Mouse (Mus musculus) embryonic facial prominence, embryonic 10.5 days (tissue): ENCODE results near the gene Tesk1. TPM values are rescaled to one million over a fixed set of nuclear protein-coding genes. Genes with fewer than 3 reads are reported as not detected.
"Not testable (repeated sequence)": the region's sequence is repeated elsewhere in the genome, so short reads cannot be mapped to it uniquely, and the experiment has no call there.

Experiments used
- DNase-seq: peaks from one replicate; pipeline ENCODE4 v3.0.0-alpha.2; 2017; ENCODE audit warnings: low spot score
- H3K27ac ChIP-seq: fragments of 300-500 bp; sonication (generic); replicated peaks from 2 replicates; pipeline ENCODE4 v1.5.1; 2016; ENCODE audit warnings: mild to moderate bottlenecking
- H3K27me3 ChIP-seq: fragments of 300-500 bp; sonication (generic); replicated peaks from 2 replicates; pipeline ENCODE4 v1.6.1; 2016; ENCODE audit warnings: low read depth, mild to moderate bottlenecking; ENCODE audit not compliant: poor library complexity, severe bottlenecking
- H3K36me3 ChIP-seq: fragments of 300-500 bp; sonication (generic); replicated peaks from 2 replicates; pipeline ENCODE4 v1.6.1; 2016; ENCODE audit warnings: mild to moderate bottlenecking, moderate library complexity
- H3K4me1 ChIP-seq: fragments of 300-500 bp; sonication (generic); 2 replicates; pipeline ENCODE4 v1.6.1; 2016
- H3K4me3 ChIP-seq: fragments of 300-500 bp; sonication (generic); 2 replicates; pipeline ENCODE4 v1.5.1; 2016; ENCODE audit warnings: mild to moderate bottlenecking, moderate library complexity
- H3K9me3 ChIP-seq: fragments of 300-500 bp; sonication (generic); 2 replicates; pipeline ENCODE4 v1.6.1; 2016; ENCODE audit warnings: mild to moderate bottlenecking
- WGBS: fragments of 180-500 bp; shearing (Covaris S2); methylation state at CpG from one replicate; pipeline ENCODE4 v1.1.7; 2016; 5-methylcytosine and 5-hydroxymethylcytosine counted together
- polyA plus RNA-seq: library from polyadenylated mRNA; unstranded; fragments of >200 nt; fragmentation: Nextera tagmentation; extraction: Ambion mirVana; gene quantifications from 2 replicates; pipeline ENCODE4 v1.2.1, GENCODE M21; 2016

Gene Tesk1
- polyA plus RNA-seq, 1 experiment from 2014 or later: 9.2 TPM

DNA sequence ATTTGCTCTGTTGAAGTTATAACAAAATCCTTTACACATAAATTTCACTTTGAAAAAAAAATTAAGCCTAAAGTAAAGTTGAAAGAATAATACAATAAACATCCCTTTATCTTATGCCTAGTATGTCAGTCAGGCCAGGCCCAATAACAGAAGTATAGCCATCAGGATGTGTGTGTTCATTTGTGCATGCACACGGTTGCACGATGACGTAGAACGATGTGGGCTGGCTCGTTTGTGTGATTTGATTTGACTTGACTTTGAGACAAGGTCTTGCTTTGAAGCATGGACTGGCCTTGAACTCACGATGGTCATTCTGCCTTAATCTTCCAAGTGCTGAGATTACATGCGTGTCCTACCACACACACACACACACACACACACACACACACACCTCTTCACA is 25.1 kb downstream of the Tesk1 start:
- WGBS: 90% methylated on average over 7 of the region's 7 CpGs
- no peak for DNase-seq
- H3K27ac ChIP-seq: no peak overlapping the region
- H3K9me3 ChIP-seq: no peaks in the 10 kb centered on the region
- H3K4me3 ChIP-seq: no peak overlapping the region
- no peaks in the 10 kb centered on the region for H3K4me1 ChIP-seq
- no peaks in the 10 kb centered on the region for H3K36me3 ChIP-seq
- no peaks in the 10 kb centered on the region for H3K27me3 ChIP-seq

DNA sequence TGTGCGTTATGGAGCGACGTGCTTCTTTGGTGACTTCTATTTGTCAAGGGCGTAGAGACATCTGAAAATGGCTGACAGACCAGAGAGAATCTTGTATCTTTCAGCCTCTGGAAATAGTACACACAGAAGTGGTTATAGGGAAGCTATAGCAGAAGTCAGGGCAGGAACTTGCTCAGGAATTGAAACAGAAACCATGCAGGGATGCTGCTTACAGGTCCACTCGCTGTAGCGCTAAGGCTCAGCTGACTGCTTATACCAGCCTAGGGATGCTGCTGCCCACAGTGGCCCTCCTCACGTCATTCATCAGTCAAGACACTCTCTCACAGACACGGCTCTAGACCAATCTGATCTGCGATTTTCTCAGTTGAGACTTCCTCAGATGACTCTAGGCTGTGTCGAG is 28.6 kb downstream of the Tesk1 start:
- Histone ChIP-seq H3K4me3 (no peak overlapping the region), H3K27me3 (no peaks in the 10 kb centered on the region; the same call in 1 of the 2 replicates), H3K4me1 (no peaks in the 10 kb centered on the region), H3K36me3 (no peaks in the 10 kb centered on the region), H3K9me3 (no peaks in the 10 kb centered on the region), H3K27ac (no peak overlapping the region)
- WGBS: 91% methylated on average over 10 of the region's 10 CpGs
- DNase-seq: no peak

DNA sequence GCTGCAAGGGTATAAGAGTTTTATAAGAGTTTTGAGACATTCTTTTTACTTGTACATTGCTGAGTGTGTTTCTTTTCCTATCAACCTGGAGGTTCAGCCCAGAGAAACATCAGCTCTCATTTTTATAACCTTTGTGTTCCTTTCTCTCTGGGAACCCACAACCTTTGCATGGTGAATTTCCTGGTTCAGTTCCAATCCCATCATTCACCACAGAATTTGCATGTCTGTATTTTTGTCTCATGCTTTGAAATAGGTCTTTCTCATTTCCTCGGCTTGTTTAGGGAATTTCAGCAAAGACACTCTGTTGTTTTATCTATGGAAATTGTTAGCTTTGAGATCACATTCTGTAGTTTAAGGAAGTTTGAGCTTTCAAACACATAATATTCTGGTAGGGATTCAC is 31.9 kb downstream of the Tesk1 start:
- H3K4me3 ChIP-seq: no peak overlapping the region
- H3K27ac ChIP-seq: no peak overlapping the region
- DNase-seq: no peak
- WGBS: 90% methylated on average over 1 of the region's 1 CpGs
- H3K36me3 ChIP-seq: no peaks in the 10 kb centered on the region
- no peaks in the 10 kb centered on the region; the same call in 1 of the 2 replicates for H3K27me3 ChIP-seq
- H3K4me1 ChIP-seq: peaks cover 5% of the 10 kb centered on the region; the same call in 1 of the 2 replicates
- H3K9me3 ChIP-seq: no peaks in the 10 kb centered on the region

DNA sequence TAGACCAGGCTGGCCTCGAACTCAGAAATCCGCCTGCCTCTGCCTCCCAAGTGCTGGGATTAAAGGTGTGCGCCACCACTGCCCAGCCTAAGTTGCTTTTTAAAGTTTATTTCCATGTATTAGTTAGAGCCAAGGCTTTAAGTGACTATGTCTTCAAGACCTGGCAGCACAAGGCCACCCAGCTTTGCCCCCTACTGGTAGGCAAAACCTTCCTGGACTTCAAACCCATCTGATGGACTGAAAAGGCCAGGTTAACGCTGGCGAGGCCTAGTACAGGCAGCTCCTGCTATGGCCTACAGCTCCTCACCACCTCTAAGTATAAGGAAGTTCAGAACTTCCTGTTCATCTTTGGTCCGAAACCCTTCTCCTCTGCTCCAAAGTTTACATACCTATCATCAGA is 34.9 kb downstream of the Tesk1 start:
- Histone ChIP-seq H3K4me1 (peaks cover 11% of the 10 kb centered on the region; the same call in 1 of the 2 replicates), H3K36me3 (no peaks in the 10 kb centered on the region)
- WGBS: 90% methylated on average over 6 of the region's 6 CpGs

DNA sequence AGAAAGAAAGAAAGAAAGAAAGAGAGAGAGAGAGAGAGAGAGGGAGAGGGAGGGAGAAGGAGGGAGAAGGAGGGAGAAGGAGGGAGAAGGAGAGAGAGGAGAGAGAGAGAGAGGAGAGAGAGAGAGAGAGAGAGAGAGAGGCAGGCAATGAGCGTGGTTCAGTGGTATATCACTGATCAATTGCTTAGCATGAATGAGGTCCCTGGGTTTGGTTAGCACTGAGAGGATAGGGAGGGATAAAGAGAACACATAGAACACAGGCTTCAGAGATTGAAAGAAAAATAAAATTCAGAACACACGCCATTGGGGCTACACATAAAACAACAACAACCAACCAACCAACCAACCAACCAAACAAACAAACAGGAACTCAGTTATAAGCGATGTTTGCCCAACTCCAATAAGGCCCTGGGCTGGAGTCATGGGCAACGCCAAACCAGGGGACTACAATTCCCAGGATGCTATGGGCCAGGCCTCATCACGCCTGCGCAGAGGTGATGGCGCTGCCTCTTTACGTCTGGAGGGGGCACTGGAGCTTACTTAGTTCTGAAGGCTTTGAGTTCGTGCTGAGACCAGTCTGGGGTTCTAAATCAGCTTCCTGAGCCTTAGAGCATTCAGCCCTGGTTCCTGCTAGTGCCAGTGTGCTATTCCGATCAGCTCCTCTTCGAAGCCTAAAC is 36.3 kb downstream of the Tesk1 start:
- Histone ChIP-seq H3K36me3 (no peaks in the 10 kb centered on the region), H3K27me3 (peaks cover under 1% of the 10 kb centered on the region; the same call in 1 of the 2 replicates), H3K4me1 (peaks cover 16% of the 10 kb centered on the region), H3K27ac (peak overlapping the region; percentile 81), H3K4me3 (peak overlapping the region; percentile 49), H3K9me3 (no peaks in the 10 kb centered on the region)
- 16% methylated on average over 11 of the region's 11 CpGs for WGBS
- DNase-seq: peak; percentile 87

More for the DNA sequence above, 34.9 kb downstream of the Tesk1 start:
- DNase-seq: no peak
- H3K27me3 ChIP-seq: no peaks in the 10 kb centered on the region; the same call in 1 of the 2 replicates
- H3K9me3 ChIP-seq: no peaks in the 10 kb centered on the region
- no peak overlapping the region for H3K4me3 ChIP-seq
- H3K27ac ChIP-seq: no peak overlapping the region

DNA sequence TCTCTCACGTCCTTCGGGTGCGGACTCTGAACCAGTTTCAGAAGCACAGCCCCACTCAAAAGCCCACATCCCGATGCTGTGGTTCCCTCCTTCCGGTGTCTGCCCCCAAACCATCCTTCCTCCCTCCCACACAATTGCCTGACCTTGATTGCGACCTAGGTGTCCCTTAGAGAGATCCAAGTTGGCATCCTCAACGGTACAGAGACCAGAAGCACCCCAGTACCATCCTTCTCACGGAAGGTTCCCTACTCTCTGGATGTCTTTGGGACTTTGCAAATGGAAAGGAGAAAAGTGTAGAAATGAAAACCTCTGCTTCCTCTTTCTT is 36.8 kb downstream of the Tesk1 start:
- Histone ChIP-seq H3K27ac (peak overlapping the region; percentile 81), H3K4me3 (peak overlapping the region; percentile 49)
- 53% methylated on average over 8 of the region's 8 CpGs for WGBS

DNA sequence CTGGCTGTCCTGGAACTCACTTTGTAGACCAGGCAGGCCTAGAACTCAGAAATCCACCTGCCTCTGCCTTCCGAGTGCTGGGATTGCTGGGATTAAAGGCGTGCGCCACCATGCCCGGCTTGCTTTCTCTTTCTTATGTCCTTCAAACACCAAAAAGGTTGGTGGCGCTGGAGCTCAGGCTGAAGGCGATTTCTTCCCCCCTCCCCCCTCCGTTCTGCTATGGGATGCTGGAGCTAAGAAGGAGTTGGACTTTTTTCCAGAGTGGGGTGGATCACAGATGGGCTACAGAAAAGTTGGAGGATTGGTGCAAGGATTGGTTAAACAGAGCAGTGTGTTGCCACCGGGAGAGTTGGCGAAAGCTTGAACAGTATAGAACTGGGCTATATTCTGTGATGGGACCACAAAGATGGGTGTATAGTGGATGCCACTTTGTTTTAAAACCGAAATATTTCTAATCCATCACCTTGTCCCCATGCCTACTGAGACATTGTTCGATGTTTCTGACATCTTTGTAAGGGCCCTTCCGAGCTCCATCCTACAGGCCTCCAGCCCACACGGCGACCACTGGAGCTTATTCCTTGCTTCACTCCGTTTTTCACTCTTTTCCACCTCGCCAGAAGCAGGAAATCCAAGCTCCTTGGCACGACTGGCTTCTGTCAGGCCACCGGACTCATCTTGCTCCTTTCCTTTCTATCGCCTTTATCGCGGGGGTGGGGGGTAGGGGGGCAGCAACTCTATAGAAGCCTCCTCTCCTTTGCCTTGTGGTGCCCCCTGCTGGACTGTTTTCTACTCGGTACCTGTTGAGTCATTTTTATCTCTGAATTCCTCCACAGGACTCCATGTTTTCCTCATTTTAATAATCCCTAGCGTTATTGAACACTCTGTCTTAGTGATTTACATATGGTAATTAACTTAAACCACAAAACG is 37.4 kb downstream of the Tesk1 start:
- no peak overlapping the region; the same call in 1 of the 2 replicates for H3K27ac ChIP-seq
- WGBS: 49% methylated on average over 24 of the region's 24 CpGs
- H3K27me3 ChIP-seq: peaks cover 6% of the 10 kb centered on the region; the same call in 1 of the 2 replicates
- no peaks in the 10 kb centered on the region for H3K9me3 ChIP-seq
- no peaks in the 10 kb centered on the region for H3K36me3 ChIP-seq
- H3K4me1 ChIP-seq: peaks cover 16% of the 10 kb centered on the region
- peak; percentile 81 for DNase-seq
- peak overlapping the region; percentile 40 for H3K4me3 ChIP-seq

More for the DNA sequence above, 36.8 kb downstream of the Tesk1 start:
- H3K36me3 ChIP-seq: no peaks in the 10 kb centered on the region
- no peak for DNase-seq
- H3K9me3 ChIP-seq: no peaks in the 10 kb centered on the region
- H3K27me3 ChIP-seq: peaks cover 5% of the 10 kb centered on the region; the same call in 1 of the 2 replicates
- peaks cover 16% of the 10 kb centered on the region for H3K4me1 ChIP-seq

DNA sequence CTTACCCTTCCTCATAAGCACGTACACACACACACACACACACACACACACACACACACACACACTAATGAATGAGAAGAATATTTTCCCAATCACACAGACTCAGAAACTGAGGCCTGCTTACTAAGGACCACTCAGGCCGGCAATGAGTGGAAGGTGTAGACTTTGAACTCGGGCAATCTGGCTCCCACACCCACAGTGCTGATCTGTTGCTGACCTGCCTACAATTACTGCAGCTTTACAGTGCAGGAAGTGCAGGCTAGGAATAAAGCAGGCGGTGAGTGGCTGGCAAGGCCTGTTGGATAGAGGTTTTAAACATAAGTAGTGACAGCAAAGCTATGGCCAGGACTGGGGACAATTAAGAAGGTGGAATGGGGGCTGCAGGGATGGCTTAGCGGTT is 39.2 kb downstream of the Tesk1 start:
- Histone ChIP-seq H3K27me3 (0 out of 2 replicates have a peak, but pooled peaks cover 6% of the 10 kb centered on the region), H3K4me3 (no peak overlapping the region), H3K36me3 (no peaks in the 10 kb centered on the region), H3K27ac (no peak overlapping the region), H3K9me3 (no peaks in the 10 kb centered on the region), H3K4me1 (peaks cover 16% of the 10 kb centered on the region)
- 80% methylated on average over 5 of the region's 5 CpGs for WGBS
- DNase-seq: no peak

DNA sequence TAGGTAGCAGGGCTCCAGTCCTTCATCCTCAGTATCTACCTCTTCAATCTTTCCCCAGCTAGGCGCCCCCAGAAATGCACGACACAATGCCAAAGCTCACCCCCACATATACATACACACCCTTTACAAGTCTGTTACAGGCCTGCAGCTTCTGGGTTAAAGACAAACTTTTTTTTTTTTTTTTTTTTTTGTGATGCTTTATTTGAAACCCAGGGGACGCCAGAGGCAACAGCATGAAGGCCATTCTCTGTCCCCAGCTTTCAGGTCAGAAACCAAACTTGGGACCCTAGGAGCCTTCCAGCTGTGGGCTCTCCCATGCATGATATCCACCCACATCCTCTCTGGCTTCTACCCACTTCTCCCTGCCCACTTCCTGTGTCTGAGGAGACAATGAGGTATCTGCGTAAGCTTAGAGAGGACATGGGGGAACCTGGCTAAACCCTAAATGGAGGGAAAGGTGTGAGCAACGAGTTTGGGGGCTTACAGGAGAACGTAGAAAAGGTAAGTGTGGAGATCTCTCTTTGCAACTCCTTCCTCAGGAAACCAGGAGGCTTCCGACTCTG is 40.2 kb downstream of the Tesk1 start:
- no peak overlapping the region for H3K27ac ChIP-seq
- no peaks in the 10 kb centered on the region for H3K9me3 ChIP-seq
- H3K4me3 ChIP-seq: no peak overlapping the region
- 0 out of 2 replicates have a peak, but pooled peaks cover 6% of the 10 kb centered on the region for H3K27me3 ChIP-seq
- 73% methylated on average over 7 of the region's 7 CpGs for WGBS
- H3K36me3 ChIP-seq: no peaks in the 10 kb centered on the region
- DNase-seq: no peak
- peaks cover 16% of the 10 kb centered on the region for H3K4me1 ChIP-seq

DNA sequence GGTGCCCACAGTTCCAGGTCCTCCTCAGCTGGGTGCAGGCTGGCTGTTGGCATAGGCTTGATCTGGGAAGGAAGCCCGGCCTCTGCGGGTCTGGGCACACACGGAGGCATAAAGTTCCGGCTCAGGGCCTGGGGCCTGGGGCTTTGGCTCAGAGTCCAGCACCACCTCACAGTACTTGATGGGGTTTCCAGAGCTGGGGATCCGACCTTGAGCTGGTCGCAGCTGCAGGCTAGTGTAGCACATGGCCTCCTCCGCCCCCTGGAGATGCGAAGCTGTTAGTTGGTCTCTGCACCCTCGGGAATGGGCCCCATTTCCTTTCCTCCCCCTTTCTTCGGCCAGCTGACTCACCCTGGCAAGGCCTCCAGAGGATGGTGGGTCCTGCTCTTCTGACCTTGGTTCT is 40.9 kb downstream of the Tesk1 start:
- no peak overlapping the region for H3K27ac ChIP-seq
- no peak overlapping the region for H3K4me3 ChIP-seq
- no peak for DNase-seq
- 72% methylated on average over 10 of the region's 10 CpGs for WGBS
- H3K27me3 ChIP-seq: 0 out of 2 replicates have a peak, but pooled peaks cover 6% of the 10 kb centered on the region
- peaks cover 16% of the 10 kb centered on the region for H3K4me1 ChIP-seq
- H3K9me3 ChIP-seq: no peaks in the 10 kb centered on the region
- H3K36me3 ChIP-seq: no peaks in the 10 kb centered on the region

DNA sequence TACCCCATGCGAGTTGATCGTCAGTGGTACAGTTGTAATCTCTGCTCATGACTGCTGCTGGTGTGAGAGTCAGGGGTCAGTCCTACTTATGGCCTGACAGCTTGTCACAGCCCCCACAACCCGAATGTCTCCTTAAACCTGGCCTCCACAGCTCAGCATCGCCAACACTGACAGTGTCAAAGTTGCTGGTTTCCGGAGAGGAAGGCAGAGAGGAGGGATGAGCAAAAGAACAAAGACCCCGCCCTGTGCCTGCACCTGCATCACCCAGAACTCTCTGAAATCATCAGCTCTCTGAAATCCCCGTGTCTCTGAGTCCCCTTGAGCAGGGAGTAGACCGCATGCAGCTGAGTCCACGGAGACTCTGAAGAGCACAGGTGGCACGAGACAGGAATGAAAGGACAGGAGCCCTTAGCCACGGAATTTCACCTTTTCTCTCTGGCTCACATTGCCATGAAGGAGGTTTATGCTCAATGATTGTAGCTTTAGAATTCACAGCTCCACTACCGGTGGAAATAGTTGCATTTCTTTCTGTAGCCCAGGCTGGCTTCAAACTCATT is 41.9 kb downstream of the Tesk1 start, which contains the start of gene Sit1:
Sit1 (minus strand) TSS at position 200 of the 557 bp plus-strand sequence.
- Histone ChIP-seq H3K36me3 (no peaks in the 10 kb centered on the region), H3K4me3 (no peak within 1 kb of the TSS), H3K27me3 (0 out of 2 replicates have a peak, but pooled peaks cover 6% of the 10 kb centered on the region), H3K4me1 (peaks cover 10% of the 10 kb centered on the region), H3K9me3 (no peaks in the 10 kb centered on the region), H3K27ac (no peak within 1 kb of the TSS)
- DNase-seq: no peak
- WGBS: 61% methylated on average over 12 of the region's 12 CpGs

DNA sequence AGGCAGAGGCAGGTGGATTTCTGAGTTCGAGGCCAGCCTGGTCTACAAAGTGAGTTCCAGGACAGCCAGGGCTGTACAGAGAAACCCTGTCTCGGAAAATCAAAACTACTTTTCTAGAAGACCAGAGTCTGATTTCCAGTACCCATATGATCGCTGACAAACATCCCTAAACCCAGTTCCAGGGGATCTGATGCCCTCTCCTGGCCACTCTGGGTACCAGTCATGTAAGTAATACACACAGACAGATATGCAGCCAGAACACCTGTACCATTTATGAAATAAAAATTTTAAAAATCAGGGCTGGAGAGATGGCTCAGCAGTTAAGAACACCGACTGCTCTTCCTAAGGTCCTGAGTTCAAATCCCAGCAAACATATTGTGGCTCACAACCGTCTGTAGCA is 43.9 kb downstream of the Tesk1 start:
- not testable (repeated sequence) for H3K36me3 ChIP-seq, H3K4me3 ChIP-seq, H3K4me1 ChIP-seq, H3K27me3 ChIP-seq, H3K27ac ChIP-seq, DNase-seq, H3K9me3 ChIP-seq
- WGBS: 83% methylated on average over 5 of the region's 5 CpGs
